Comparison of ENCODE assay signal across 11 mouse cellular contexts in genomic region chr2:58484284-58484965, GRCm38 (mm10). TPM values are rescaled to one million over a fixed set of nuclear protein-coding genes. Genes with fewer than 3 reads are reported as not detected.
A peak's percentile ranks its signal among the peaks of the same experiment; 100 is the strongest.
DNase-seq lines count a peak whose midpoint lies in the region; ATAC-seq and TF ChIP-seq lines count a peak whose summit lies in the region.
"Had no signal": no experiment of that assay in that cellular context is flagged by ENCODE, and none has a peak within 500 bp of the region (broad histone marks: within the 10 kb centered on the region; RNA-seq: fewer than 3 reads in every experiment).

No protein-coding gene starts in this region.

- H3K27ac ChIP-seq in heart, embryonic 13.5 days (replicated peaks), result peak overlapping the region; percentile 79
- H3K27ac ChIP-seq in midbrain, embryonic 13.5 days, result 0 out of 2 replicates have a peak overlapping the region, but pooled peaks have one; percentile 27
- no peak overlapping the region for H3K27ac ChIP-seq in midbrain, embryonic 16.5 days (ENCODE audit: low read length)
- H3K27ac ChIP-seq in small intestine, adult 2 months (ENCODE audit: insufficient read depth, low read depth, low read length), result peak overlapping the region; percentile 62

- peaks cover 72% of the 10 kb centered on the region for H3K4me1 ChIP-seq in heart, embryonic 13.5 days
- peaks cover 17% of the 10 kb centered on the region for H3K4me1 ChIP-seq in midbrain, embryonic 13.5 days (replicated peaks)
- H3K4me1 ChIP-seq in midbrain, embryonic 16.5 days (ENCODE audit: control insufficient read depth, insufficient read depth, low read length), result peaks cover 12% of the 10 kb centered on the region
- peaks cover 26% of the 10 kb centered on the region; the same call in 1 of the 2 replicates for H3K4me1 ChIP-seq in small intestine, adult 2 months (ENCODE audit: control insufficient read depth, insufficient read depth, insufficient read length, low read length)

- TF ChIP-seq CTCF in small intestine, adult 2 months (IDR thresholded peaks at IDR 0.05; ENCODE audit: extremely low read depth, insufficient read length, insufficient replicate concordance, low read depth, low read length), result no peak

- no peaks in the 10 kb centered on the region for H3K9me3 ChIP-seq in heart, embryonic 13.5 days
- H3K9me3 ChIP-seq in midbrain, embryonic 13.5 days, result no peaks in the 10 kb centered on the region
- no peaks in the 10 kb centered on the region for H3K9me3 ChIP-seq in midbrain, embryonic 16.5 days (replicated peaks; ENCODE audit: control insufficient read depth, low read length, poor library complexity, severe bottlenecking)

- H3K4me3 ChIP-seq in heart, embryonic 13.5 days, result no peak overlapping the region
- H3K4me3 ChIP-seq in midbrain, embryonic 13.5 days (replicated peaks), result no peak overlapping the region
- no peak overlapping the region for H3K4me3 ChIP-seq in midbrain, embryonic 16.5 days (ENCODE audit: low read depth, low read length)
- no peak overlapping the region for H3K4me3 ChIP-seq in small intestine, adult 2 months (ENCODE audit: low read depth, low read length)
- H3K4me3 ChIP-seq: erythroblast, embryonic 14.5 days had no signal

- no peaks in the 10 kb centered on the region for H3K27me3 ChIP-seq in heart, embryonic 13.5 days (replicated peaks)
- no peaks in the 10 kb centered on the region for H3K27me3 ChIP-seq in midbrain, embryonic 13.5 days
- no peaks in the 10 kb centered on the region for H3K27me3 ChIP-seq in midbrain, embryonic 16.5 days (ENCODE audit: control insufficient read depth, insufficient read depth, low read depth, low read length)
- no peaks in the 10 kb centered on the region for H3K27me3 ChIP-seq in small intestine, adult 2 months (ENCODE audit: control insufficient read depth, insufficient read depth, low read length)
- H3K27me3 ChIP-seq: CH12.LX had no signal

- H3K4me2 ChIP-seq in heart, embryonic 13.5 days, result peak overlapping the region; percentile 24
- H3K4me2 ChIP-seq in midbrain, embryonic 13.5 days (replicated peaks), result no peak overlapping the region
- H3K4me2 ChIP-seq in midbrain, embryonic 16.5 days (ENCODE audit: low read length), result no peak overlapping the region

- H3K36me3 ChIP-seq in heart, embryonic 13.5 days, result peaks cover 5% of the 10 kb centered on the region
- no peaks in the 10 kb centered on the region; the same call in 1 of the 2 replicates for H3K36me3 ChIP-seq in midbrain, embryonic 13.5 days
- no peaks in the 10 kb centered on the region; the same call in 1 of the 2 replicates for H3K36me3 ChIP-seq in midbrain, embryonic 16.5 days (ENCODE audit: control insufficient read depth, insufficient read depth, low read length)
- H3K36me3 ChIP-seq in small intestine, adult 2 months (ENCODE audit: control insufficient read depth, insufficient read depth, low read length), result no peaks in the 10 kb centered on the region

- ATAC-seq in heart, embryonic 13.5 days (ENCODE audit: extremely low read depth, insufficient number of reproducible peaks, low FRiP score, low TSS enrichment), result no peak
- ATAC-seq in midbrain, embryonic 13.5 days, result peak; percentile 38; the same call in 1 of the 2 replicates
- no peak for ATAC-seq in midbrain, embryonic 16.5 days
- ATAC-seq: activated CD4-positive, CD25-positive, alpha-beta regulatory T cell, adult 4 months had no signal

- 33% methylated on average over 7 of the region's 7 CpGs for WGBS in heart, embryonic 13.5 days
- 75% methylated on average over 7 of the region's 7 CpGs for WGBS in midbrain, embryonic 13.5 days
- WGBS in midbrain, embryonic 16.5 days, result 63% methylated on average over 7 of the region's 7 CpGs
- WGBS in small intestine, adult 2 months, result 19% methylated on average over 7 of the region's 7 CpGs

- no peak for DNase-seq in heart, postnatal 10 days
- peak; percentile 91 for DNase-seq in fibroblast of lung, adult 2 months (ENCODE audit: low read depth)
- no peak for DNase-seq in ovary, postnatal 14 days (ENCODE audit: low spot score)
- DNase-seq in gastrocnemius, adult 8-10 months (ENCODE audit: low spot score in 2 of 2), result no peak

- intact Hi-C loops in heart, postnatal 10 days (cut with DNase I), result no loop called here

- TF ChIP-seq POLR2A in small intestine, adult 2 months (IDR thresholded peaks at IDR 0.05; ENCODE audit: low read depth, low read length), result no peak

- 0 out of 2 replicates have a peak overlapping the region, but pooled peaks have one; percentile 19 for H3K9ac ChIP-seq in heart, embryonic 13.5 days
- no peak overlapping the region for H3K9ac ChIP-seq in midbrain, embryonic 13.5 days (replicated peaks)
- no peak overlapping the region for H3K9ac ChIP-seq in midbrain, embryonic 16.5 days (ENCODE audit: low read depth, low read length)

RNA-seq across cellular contexts. Expression of gene Gm17409, which starts 14.5 kb away (rescaled TPM):
- 0.15 TPM in 1 of 2 replicates, not detected in the other for polyA plus RNA-seq in heart, embryonic 13.5 days (2015; fragmentation: Nextera tagmentation; extraction: Ambion mirVana)
- not detected for total RNA-seq in heart, postnatal 10 days (2021)
- polyA plus RNA-seq in midbrain, embryonic 13.5 days (2015; fragmentation: Nextera tagmentation; extraction: Ambion mirVana), result not detected in 2 replicates
- polyA plus RNA-seq in midbrain, embryonic 16.5 days (2015; fragmentation: Nextera tagmentation; extraction: Ambion mirVana), result not detected in 2 replicates
- polyA plus RNA-seq in small intestine, adult 2 months (2012; rRNA removed), result not detected in 2 replicates
- total RNA-seq in gastrocnemius, adult 8-10 months (2022), result not detected
- total RNA-seq: CH12.LX had no signal
- polyA plus RNA-seq: activated CD4-positive, CD25-positive, alpha-beta regulatory T cell, adult 4 months; erythroblast, embryonic 14.5 days had no signal
